Mouse (Mus musculus) heart, embryonic 12.5 days (tissue): ENCODE results near the gene Fahd2a. TPM values are rescaled to one million over a fixed set of nuclear protein-coding genes. Genes with fewer than 3 reads are reported as not detected.

Experiments used
- ATAC-seq: fragments of 200-750 bp; cut with Nextera tagmentation; 2 replicates; pipeline ENCODE4 v1.8.0; 2017; ENCODE audit warnings: moderate TSS enrichment, moderate library complexity; ENCODE audit not compliant: insufficient number of reproducible peaks, low FRiP score
- H3K27ac ChIP-seq: fragments of 300-500 bp; sonication (generic); 2 replicates; pipeline ENCODE4 v1.5.1; 2016; ENCODE audit warnings: mild to moderate bottlenecking, moderate library complexity; ENCODE audit not compliant: poor library complexity, severe bottlenecking
- H3K27me3 ChIP-seq: fragments of 300-500 bp; sonication (generic); replicated peaks from 2 replicates; pipeline ENCODE4 v1.6.1; 2016; ENCODE audit warnings: mild to moderate bottlenecking, moderate library complexity
- H3K36me3 ChIP-seq: fragments of 300-500 bp; sonication (generic); 2 replicates; pipeline ENCODE4 v1.6.1; 2016; ENCODE audit warnings: mild to moderate bottlenecking, moderate library complexity
- H3K4me1 ChIP-seq: fragments of 300-500 bp; sonication (generic); replicated peaks from 2 replicates; pipeline ENCODE4 v1.6.1; 2016; ENCODE audit warnings: mild to moderate bottlenecking
- H3K4me2 ChIP-seq: fragments of 300-500 bp; sonication (generic); 2 replicates; pipeline ENCODE4 v1.6.1; 2016; ENCODE audit warnings: mild to moderate bottlenecking, moderate library complexity
- H3K4me3 ChIP-seq: fragments of 300-500 bp; sonication (generic); 2 replicates; pipeline ENCODE4 v1.5.1; 2016; ENCODE audit warnings: mild to moderate bottlenecking
- H3K9ac ChIP-seq: fragments of 300-500 bp; sonication (generic); 2 replicates; pipeline ENCODE4 v1.6.1; 2016; ENCODE audit warnings: mild to moderate bottlenecking, moderate library complexity
- H3K9me3 ChIP-seq: fragments of 300-500 bp; sonication (generic); replicated peaks from 2 replicates; pipeline ENCODE4 v1.6.1; 2016; ENCODE audit warnings: mild to moderate bottlenecking, moderate library complexity
- WGBS: fragments of 180-500 bp; shearing (Covaris S2); methylation state at CpG from one replicate; pipeline ENCODE4 v1.1.7; 2016; 5-methylcytosine and 5-hydroxymethylcytosine counted together
- polyA plus RNA-seq: library from polyadenylated mRNA; unstranded; fragments of >200 nt; fragmentation: Nextera tagmentation; extraction: Ambion mirVana; gene quantifications from 2 replicates; pipeline ENCODE4 v1.2.1, GENCODE M21; 2016

Fahd2a gene
- polyA plus RNA-seq, 1 experiment from 2014 or later, result 29.0 TPM

GRCm38 (mm10) chr2:127430238-127430637 is 14.1 kb downstream of the Fahd2a start:
- no peak overlapping the region for H3K4me2 ChIP-seq
- no peaks in the 10 kb centered on the region for H3K9me3 ChIP-seq
- no peak overlapping the region for H3K9ac ChIP-seq
- peaks cover 17% of the 10 kb centered on the region; the same call in 1 of the 2 replicates for H3K36me3 ChIP-seq
- H3K4me1 ChIP-seq, result no peaks in the 10 kb centered on the region; the same call in none of the 2 replicates
- 21% methylated on average over 3 of the region's 3 CpGs for WGBS
- 0 out of 2 replicates have a peak, but pooled peaks cover 4% of the 10 kb centered on the region for H3K27me3 ChIP-seq
- no peak overlapping the region for H3K4me3 ChIP-seq
- no peak overlapping the region for H3K27ac ChIP-seq
- ATAC-seq, result no peak

- 0 out of 2 replicates have a peak, but pooled peaks cover 4% of the 10 kb centered on the region for H3K27me3 ChIP-seq
- no peaks in the 10 kb centered on the region for H3K36me3 ChIP-seq
- no peaks in the 10 kb centered on the region; the same call in 1 of the 2 replicates for H3K9me3 ChIP-seq
- no peak within 1 kb of the TSS for H3K4me3 ChIP-seq
- no peak for ATAC-seq
- 89% methylated on average over 17 of the region's 17 CpGs for WGBS
- no peak within 1 kb of the TSS for H3K4me2 ChIP-seq
- no peak within 1 kb of the TSS for H3K9ac ChIP-seq
- no peak within 1 kb of the TSS for H3K27ac ChIP-seq
- no peaks in the 10 kb centered on the region; the same call in none of the 2 replicates for H3K4me1 ChIP-seq
Observed at GRCm38 (mm10) chr2:127424977-127425376, 19.4 kb downstream of the Fahd2a start, which contains the start of gene Gpat2. Gpat2 (plus strand) TSS chr2:127425199.

GRCm38 (mm10) chr2:127418266-127418970 is 25.9 kb downstream of the Fahd2a start:
- H3K4me1 ChIP-seq, result 0 out of 2 replicates have a peak, but pooled peaks cover 5% of the 10 kb centered on the region
- no peak overlapping the region for H3K4me2 ChIP-seq
- H3K27ac ChIP-seq, result no peak overlapping the region
- peaks cover 5% of the 10 kb centered on the region; the same call in 1 of the 2 replicates for H3K27me3 ChIP-seq
- no peaks in the 10 kb centered on the region for H3K9me3 ChIP-seq
- WGBS, result 64% methylated on average over 10 of the region's 10 CpGs
- no peak for ATAC-seq
- no peaks in the 10 kb centered on the region for H3K36me3 ChIP-seq
- H3K9ac ChIP-seq, result no peak overlapping the region
- no peak overlapping the region for H3K4me3 ChIP-seq

- H3K36me3 ChIP-seq, result no peaks in the 10 kb centered on the region
- ATAC-seq, result no peak
- no peak overlapping the region for H3K9ac ChIP-seq
- 37% methylated on average over 3 of the region's 3 CpGs for WGBS
- 0 out of 2 replicates have a peak, but pooled peaks cover 5% of the 10 kb centered on the region for H3K4me1 ChIP-seq
- H3K9me3 ChIP-seq, result no peaks in the 10 kb centered on the region
- H3K27ac ChIP-seq, result no peak overlapping the region
- H3K27me3 ChIP-seq, result peaks cover 5% of the 10 kb centered on the region; the same call in 1 of the 2 replicates
- no peak overlapping the region for H3K4me2 ChIP-seq
- no peak overlapping the region for H3K4me3 ChIP-seq
Observed at GRCm38 (mm10) chr2:127416706-127417105, 27.7 kb downstream of the Fahd2a start.

- Histone ChIP-seq H3K4me1 (peaks cover 12% of the 10 kb centered on the region; the same call in 1 of the 2 replicates), H3K9ac (no peak overlapping the region), H3K36me3 (no peaks in the 10 kb centered on the region), H3K27me3 (peaks cover 5% of the 10 kb centered on the region; the same call in 1 of the 2 replicates), H3K9me3 (no peaks in the 10 kb centered on the region), H3K4me2 (no peak overlapping the region), H3K4me3 (no peak overlapping the region), H3K27ac (no peak overlapping the region)
- ATAC-seq, result no peak
- WGBS, result 66% methylated on average over 10 of the region's 10 CpGs
Observed at GRCm38 (mm10) chr2:127415806-127416205, 28.6 kb downstream of the Fahd2a start.

- Histone ChIP-seq H3K4me2 (no peak overlapping the region), H3K9ac (no peak overlapping the region), H3K36me3 (no peaks in the 10 kb centered on the region), H3K4me1 (peaks cover 8% of the 10 kb centered on the region; the same call in 1 of the 2 replicates), H3K27ac (no peak overlapping the region), H3K4me3 (no peak overlapping the region), H3K9me3 (no peaks in the 10 kb centered on the region), H3K27me3 (peaks cover 4% of the 10 kb centered on the region; the same call in 1 of the 2 replicates)
- ATAC-seq, result no peak
- 65% methylated on average over 6 of the region's 6 CpGs for WGBS
Observed at GRCm38 (mm10) chr2:127411126-127411525, 33.2 kb downstream of the Fahd2a start.

GRCm38 (mm10) chr2:127398738-127399137 is 45.6 kb downstream of the Fahd2a start:
- ATAC-seq, result no peak

GRCm38 (mm10) chr2:127394606-127395161 is 49.7 kb downstream of the Fahd2a start:
- H3K4me3 ChIP-seq, result no peak overlapping the region
- H3K27ac ChIP-seq, result peak overlapping the region; percentile 39
- H3K4me1 ChIP-seq, result peaks cover 29% of the 10 kb centered on the region
- no peaks in the 10 kb centered on the region for H3K9me3 ChIP-seq
- no peak overlapping the region for H3K9ac ChIP-seq
- 49% methylated on average over 5 of the region's 5 CpGs for WGBS
- H3K36me3 ChIP-seq, result no peaks in the 10 kb centered on the region
- 0 out of 2 replicates have a peak, but pooled peaks have one; percentile 22 for ATAC-seq
- no peak overlapping the region for H3K4me2 ChIP-seq
- H3K27me3 ChIP-seq, result no peaks in the 10 kb centered on the region

More at GRCm38 (mm10) chr2:127398738-127399137, 45.6 kb downstream of the Fahd2a start:
- no peak overlapping the region for H3K4me3 ChIP-seq
- no peaks in the 10 kb centered on the region for H3K27me3 ChIP-seq
- H3K9me3 ChIP-seq, result no peaks in the 10 kb centered on the region
- WGBS, result 86% methylated on average over 7 of the region's 7 CpGs
- H3K4me1 ChIP-seq, result peaks cover 44% of the 10 kb centered on the region
- H3K27ac ChIP-seq, result no peak overlapping the region
- no peak overlapping the region for H3K4me2 ChIP-seq
- no peak overlapping the region for H3K9ac ChIP-seq
- no peaks in the 10 kb centered on the region for H3K36me3 ChIP-seq

GRCm38 (mm10) chr2:127391323-127391722 is 53.0 kb downstream of the Fahd2a start:
- Histone ChIP-seq H3K36me3 (no peaks in the 10 kb centered on the region), H3K4me2 (no peak overlapping the region)
- no peak for ATAC-seq

GRCm38 (mm10) chr2:127390846-127391245 is 53.5 kb downstream of the Fahd2a start:
- ATAC-seq, result no peak
- no peaks in the 10 kb centered on the region for H3K9me3 ChIP-seq
- no peaks in the 10 kb centered on the region for H3K27me3 ChIP-seq
- no peaks in the 10 kb centered on the region for H3K36me3 ChIP-seq
- H3K4me2 ChIP-seq, result no peak overlapping the region
- H3K9ac ChIP-seq, result no peak overlapping the region
- no peak overlapping the region for H3K27ac ChIP-seq
- WGBS, result 78% methylated on average over 4 of the region's 4 CpGs
- no peak overlapping the region for H3K4me3 ChIP-seq
- peaks cover 19% of the 10 kb centered on the region for H3K4me1 ChIP-seq

More at GRCm38 (mm10) chr2:127391323-127391722, 53.0 kb downstream of the Fahd2a start:
- WGBS, result 26% methylated on average over 3 of the region's 3 CpGs
- H3K27ac ChIP-seq, result no peak overlapping the region
- H3K9ac ChIP-seq, result no peak overlapping the region
- H3K27me3 ChIP-seq, result no peaks in the 10 kb centered on the region
- H3K9me3 ChIP-seq, result no peaks in the 10 kb centered on the region
- H3K4me1 ChIP-seq, result peaks cover 24% of the 10 kb centered on the region
- no peak overlapping the region for H3K4me3 ChIP-seq

- H3K4me1 ChIP-seq, result peaks cover 14% of the 10 kb centered on the region
- H3K9me3 ChIP-seq, result no peaks in the 10 kb centered on the region
- no peak overlapping the region for H3K4me2 ChIP-seq
- H3K27ac ChIP-seq, result no peak overlapping the region
- H3K27me3 ChIP-seq, result no peaks in the 10 kb centered on the region
- H3K4me3 ChIP-seq, result no peak overlapping the region
- no peaks in the 10 kb centered on the region for H3K36me3 ChIP-seq
- no peak for ATAC-seq
- WGBS, result 50% methylated on average over 3 of the region's 3 CpGs
- no peak overlapping the region for H3K9ac ChIP-seq
Observed at GRCm38 (mm10) chr2:127390352-127390751, 54.0 kb downstream of the Fahd2a start.
